Mouse (Mus musculus) brain, adult 10 weeks (tissue): ENCODE data around the gene Aldh1a3. TPM values are rescaled to one million over a fixed set of nuclear protein-coding genes. Genes with fewer than 3 reads are reported as not detected.

ENCODE experiments used
- polyA plus RNA-seq: library from polyadenylated mRNA; stranded (reverse); fragments of 350-450 nt; fragmentation: Illumina TruSeq; extraction: RNeasy Lipid Tissue Mini Kit (QIAGEN cat#74804); gene quantifications from one replicate; pipeline ENCODE4 v1.2.3, GENCODE M21; 2015; ENCODE audit warnings: low read depth, low replicate concordance

Gene Aldh1a3
- 1.4 TPM for polyA plus RNA-seq

GRCm38 (mm10) chr7:66427437-66428161, at the start of gene Aldh1a3:
Gene Aldh1a3, minus strand, starts transcription at chr7:66427517.

GRCm38 (mm10) chr7:66387813-66388521, 39.4 kb downstream of the Aldh1a3 start, which contains the start of gene Lrrk1:
Gene Lrrk1, minus strand, starts transcription at chr7:66388350.

GRCm38 (mm10) chr7:66365904-66366303, 61.4 kb downstream of the Aldh1a3 start, which contains the start of gene Gm10974:
Gene Gm10974, plus strand, starts transcription at chr7:66365905.

Other genes starting within 250 kb of the Aldh1a3 start
- gene Gm10974, start 61.6 kb downstream of the Aldh1a3 start, polyA plus RNA-seq: not detected
- 2.3 TPM for gene Lrrk1, start 39.2 kb downstream of the Aldh1a3 start, polyA plus RNA-seq